Mouse (Mus musculus): Measurements from ENCODE around the gene Rab17. TPM values are rescaled to one million over a fixed set of nuclear protein-coding genes. Genes with fewer than 3 reads are reported as not detected.

The Rab17 gene
- total RNA-seq, 2 experiments from 2014 or later = not detected

DNA sequence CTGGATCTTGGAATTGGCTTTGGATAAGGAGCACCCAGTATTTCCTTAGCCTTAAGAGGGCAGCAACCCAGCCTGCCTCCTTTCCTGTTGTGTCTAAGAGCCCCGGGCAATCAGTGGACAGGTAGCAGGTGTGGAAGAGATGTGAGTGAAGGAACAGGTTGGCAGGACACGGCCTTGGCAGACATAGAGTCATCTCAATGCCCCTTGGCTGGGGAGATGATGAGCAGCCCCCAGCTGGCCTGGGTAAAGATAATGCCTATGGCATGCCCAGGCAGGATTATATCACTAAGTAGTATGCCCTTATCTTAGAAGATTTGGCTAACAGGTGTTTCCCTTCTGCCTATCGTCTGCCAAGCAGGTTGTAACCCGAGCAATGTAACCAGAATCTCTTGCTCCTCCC is 27.7 kb upstream of the Rab17 start:
- DNase-seq (ENCODE audit: low spot score in 2 of 2) = no peak

DNA sequence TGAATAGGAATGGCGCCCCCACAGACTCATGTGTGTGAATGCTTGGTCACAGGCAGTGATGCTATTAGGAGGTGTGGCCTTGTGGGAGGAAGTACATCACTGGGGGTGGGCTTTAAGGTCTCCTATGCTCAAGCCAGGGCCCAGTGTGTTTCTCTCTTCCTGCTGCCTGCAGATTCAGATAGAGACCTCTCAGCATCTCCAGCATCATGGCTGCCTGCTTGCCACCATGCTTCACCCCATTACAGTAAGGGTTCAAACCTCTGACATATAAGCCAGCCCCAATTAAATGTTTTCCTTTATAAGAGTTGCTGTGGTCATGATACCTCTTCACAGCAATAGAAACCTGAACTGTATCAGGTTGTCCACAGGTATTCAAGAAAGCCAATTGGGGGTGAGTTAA is 26.5 kb upstream of the Rab17 start:
- DNase-seq (ENCODE audit: low spot score in 2 of 2) = no peak

- no peak for DNase-seq (ENCODE audit: low spot score in 2 of 2)
Observed at GRCm38 (mm10) chr1:90981346-90981745, 11.9 kb upstream of the Rab17 start.

DNA sequence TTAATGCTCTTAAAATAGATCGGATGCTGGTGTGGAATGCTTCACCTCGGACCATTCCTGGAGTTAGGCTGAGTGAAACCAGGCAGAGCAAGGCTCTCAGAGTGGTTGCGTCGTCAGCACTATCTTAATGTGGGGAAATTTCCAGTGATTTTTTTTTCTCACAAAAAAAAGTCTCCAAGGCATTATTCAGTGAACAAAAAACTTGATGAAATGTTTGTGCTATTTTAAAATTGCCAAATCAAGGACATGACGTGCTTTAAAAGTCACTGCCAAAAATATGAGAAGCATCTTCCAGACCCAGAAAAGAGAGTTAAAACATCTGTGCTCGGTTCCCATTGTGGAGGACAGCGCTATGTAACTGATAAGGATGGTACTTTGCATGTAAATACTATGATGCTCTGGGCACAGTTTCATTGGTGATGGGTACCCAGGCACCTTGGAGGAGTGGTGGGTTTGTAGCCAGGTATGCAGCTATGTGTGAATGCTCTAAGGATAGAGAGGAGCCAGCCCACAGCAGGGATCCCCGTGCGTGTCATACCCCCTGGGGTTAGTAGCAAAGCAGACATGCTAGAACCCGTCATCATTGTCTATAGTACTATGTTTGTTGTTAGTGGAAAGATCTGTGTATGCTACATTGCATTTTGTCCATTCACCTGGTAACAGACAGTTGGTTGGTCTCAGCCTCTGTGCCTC is 11.3 kb upstream of the Rab17 start:
- no peak for DNase-seq (ENCODE audit: low spot score in 2 of 2)

GRCm38 (mm10) chr1:90975960-90976359 is 6.5 kb upstream of the Rab17 start:
- no peak for DNase-seq (ENCODE audit: low spot score in 2 of 2)

- peak; percentile 52 to 63 for DNase-seq (ENCODE audit: low spot score in 2 of 2)
Observed at GRCm38 (mm10) chr1:90974906-90975649, 5.6 kb upstream of the Rab17 start.

GRCm38 (mm10) chr1:90973574-90973911 is 4.1 kb upstream of the Rab17 start:
- DNase-seq (ENCODE audit: low spot score in 2 of 2) = no peak

DNA sequence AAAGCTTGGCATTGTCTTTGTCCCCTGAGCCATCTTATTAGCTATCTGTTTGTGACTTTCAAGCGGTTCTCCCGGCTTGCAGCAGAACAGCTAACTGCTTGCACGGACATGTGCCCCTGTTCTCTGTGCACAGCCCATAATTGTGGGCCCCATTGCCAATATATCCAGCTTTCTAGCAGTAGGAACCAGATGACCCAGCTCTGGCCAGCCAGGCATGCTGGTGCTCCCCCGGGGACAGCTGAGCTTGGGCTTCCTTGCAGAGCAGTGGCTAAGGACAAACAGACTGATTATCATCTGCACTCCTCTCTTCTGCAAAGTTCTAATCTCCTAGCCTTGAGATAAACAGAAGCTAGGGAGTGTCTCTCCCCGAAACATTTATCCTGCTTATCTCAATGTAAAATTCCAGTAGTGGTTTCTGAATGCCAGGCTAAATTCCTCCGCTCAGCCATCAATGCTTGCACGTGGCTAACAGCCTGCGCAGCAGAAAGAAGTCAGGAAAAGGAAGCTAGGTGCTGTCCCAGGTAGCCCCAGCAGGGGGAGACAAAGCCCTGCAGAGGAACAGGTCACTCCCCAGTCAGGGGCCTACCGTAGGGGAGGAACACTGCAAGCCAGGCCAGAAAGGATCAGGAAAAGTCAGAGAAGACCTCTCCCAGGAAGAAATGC is 3.6 kb upstream of the Rab17 start:
- peak; percentile 93 to 96 for DNase-seq (ENCODE audit: low spot score in 2 of 2)

DNA sequence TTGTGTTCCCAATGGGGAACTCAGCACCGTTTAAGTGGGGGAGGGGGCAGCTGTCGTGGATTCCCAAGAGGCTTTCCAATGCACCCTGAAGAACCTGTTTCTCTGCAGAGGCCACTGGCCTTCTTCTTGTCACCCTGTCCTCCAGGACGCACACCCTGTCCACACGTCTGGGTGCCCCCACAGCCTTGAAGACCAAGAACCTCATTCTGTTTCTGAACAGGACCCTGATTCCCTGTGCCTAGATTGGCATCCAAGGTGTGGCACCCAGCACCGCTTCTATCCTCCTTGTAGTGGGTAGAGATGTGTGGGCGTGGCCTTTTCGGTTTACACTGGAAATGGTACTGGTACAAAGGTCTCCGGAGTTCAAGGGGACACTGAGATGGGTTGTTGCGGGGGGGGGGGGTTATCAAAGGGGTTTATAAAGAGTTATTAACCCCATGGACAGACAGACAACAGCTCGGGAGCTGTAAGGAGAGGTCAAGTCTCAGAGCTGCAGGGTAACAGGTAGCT is 475 bp upstream of the Rab17 start:
- no peak for DNase-seq (ENCODE audit: low spot score in 2 of 2)

DNA sequence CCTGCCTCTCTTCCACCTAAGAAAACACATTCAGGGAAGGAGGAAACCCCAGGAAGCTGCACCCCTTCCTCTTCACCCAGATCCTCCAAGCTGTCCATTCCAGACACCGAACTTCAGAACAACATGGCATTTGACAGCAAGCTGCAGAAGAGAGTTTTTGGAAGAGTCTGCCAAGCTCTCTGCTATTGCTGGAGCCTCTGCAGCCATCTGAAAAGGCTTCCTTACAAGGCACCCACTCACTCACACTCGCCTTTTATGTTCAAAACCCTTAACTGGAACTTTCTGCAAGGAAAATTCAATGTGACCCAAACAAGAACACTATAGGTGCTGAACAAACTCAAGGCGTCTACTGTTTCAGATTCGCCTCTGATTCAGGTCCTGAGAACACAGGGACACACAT is 812 bp downstream of the Rab17 start:
- no peak for DNase-seq (ENCODE audit: low spot score in 2 of 2)

DNA sequence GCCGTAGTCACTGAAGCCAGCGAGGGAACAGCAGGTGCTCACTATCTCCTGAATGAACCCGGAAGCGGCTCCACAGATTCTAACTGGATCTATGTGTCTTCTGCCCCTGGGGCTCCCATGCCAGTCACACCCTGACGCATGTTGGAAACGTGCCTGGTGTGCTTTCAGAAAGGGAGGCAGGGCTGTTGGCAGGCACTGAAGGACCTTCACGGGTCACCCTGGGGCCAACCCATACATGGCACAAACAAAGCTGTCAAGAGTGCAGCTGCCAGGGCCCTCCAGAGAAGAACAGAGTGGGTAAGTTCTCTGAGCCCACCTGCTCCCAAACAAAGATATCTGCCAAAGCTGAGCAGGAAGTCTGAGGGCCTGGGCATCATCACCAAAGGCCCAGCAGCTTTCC is 1.9 kb downstream of the Rab17 start:
- DNase-seq (ENCODE audit: low spot score in 2 of 2) = no peak

DNA sequence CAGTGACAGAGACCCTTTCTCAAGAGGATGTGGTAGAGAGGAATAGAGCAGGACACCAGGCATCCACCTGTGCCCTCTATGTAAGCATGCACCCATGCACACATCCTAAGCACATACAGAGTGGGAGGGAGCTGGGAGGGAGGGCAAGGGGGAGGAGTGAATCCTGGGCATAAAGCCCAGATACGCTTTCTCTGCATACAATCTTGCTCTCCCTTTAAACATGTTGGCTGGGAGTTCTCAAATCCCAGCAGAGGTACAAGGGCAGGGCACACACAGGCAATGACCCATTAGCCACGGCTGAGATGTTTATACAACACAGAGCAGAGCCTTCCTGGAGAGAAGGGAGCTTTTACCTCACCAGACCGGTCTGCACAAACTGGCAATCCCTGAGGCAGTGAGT is 6.5 kb downstream of the Rab17 start:
- DNase-seq (ENCODE audit: low spot score in 2 of 2) = no peak

- no peak for DNase-seq (ENCODE audit: low spot score in 2 of 2)
Observed at GRCm38 (mm10) chr1:90962526-90962925, 6.9 kb downstream of the Rab17 start.

DNA sequence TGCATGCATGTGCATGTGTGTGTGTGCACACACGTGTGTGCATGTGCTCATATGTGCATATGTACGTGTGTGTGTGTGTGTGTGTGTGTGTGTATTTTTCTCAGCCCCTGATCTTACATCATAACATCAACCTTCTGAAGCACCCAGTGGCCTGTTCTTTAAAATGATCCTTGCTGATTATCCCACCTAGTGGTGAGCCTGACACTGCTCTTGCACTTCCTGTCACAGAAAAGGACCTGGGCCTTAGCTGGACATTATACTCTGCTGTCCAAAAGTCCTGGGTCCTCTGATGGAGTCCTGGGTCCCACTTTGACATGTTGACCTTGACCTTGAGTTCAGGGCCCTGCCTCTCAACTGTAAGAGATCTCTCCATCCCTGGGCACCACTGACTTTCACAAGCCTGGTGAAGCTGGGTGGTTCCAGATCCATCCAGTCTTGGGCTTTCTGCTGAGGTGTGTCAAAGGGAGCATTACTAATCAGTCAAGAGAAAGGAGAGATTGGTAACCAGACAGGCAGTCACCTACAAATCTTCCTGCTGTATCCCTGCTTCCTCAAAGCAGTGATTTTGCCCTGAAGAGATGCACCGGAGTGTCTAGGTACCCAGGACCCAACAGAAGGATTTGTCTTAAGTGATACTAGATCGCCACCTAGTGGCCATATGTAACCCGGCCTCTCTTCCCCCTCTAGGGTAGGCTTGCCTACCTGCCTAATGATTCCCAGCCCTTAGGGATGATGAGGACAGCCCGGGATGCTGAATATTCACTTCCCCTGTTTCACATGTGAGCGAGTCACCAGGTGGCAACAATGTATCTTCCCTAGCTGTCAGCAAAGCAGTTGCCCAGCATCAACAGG is 13.0 kb downstream of the Rab17 start:
- DNase-seq (ENCODE audit: low spot score in 2 of 2) = peak; percentile 60 to 82

- no peak for DNase-seq (ENCODE audit: low spot score in 2 of 2)
Observed at GRCm38 (mm10) chr1:90953688-90954087, 15.8 kb downstream of the Rab17 start.

DNA sequence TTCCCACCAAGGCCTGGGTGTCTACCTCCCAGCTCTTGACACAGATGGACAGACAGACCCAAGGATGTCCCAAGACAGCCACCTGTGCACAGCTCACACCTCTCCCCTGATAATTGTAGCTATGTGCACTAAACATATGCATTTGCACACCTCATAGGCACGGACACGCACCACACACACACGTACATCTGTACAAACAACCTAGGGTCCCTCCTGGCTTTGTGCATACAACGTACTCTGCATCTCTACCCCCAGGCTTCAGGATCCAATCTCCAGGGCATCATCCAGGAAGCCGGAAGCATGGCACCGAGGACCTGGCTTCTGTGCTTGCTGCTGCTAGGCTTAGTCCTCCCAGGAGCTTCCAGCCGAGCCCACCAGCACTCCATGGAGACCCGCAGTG is 16.7 kb downstream of the Rab17 start, which contains the start of gene Prlh:
Gene Prlh, plus strand, starts transcription at position 301 of the 400 bp plus-strand sequence.
- no peak for DNase-seq (ENCODE audit: low spot score in 2 of 2)

DNA sequence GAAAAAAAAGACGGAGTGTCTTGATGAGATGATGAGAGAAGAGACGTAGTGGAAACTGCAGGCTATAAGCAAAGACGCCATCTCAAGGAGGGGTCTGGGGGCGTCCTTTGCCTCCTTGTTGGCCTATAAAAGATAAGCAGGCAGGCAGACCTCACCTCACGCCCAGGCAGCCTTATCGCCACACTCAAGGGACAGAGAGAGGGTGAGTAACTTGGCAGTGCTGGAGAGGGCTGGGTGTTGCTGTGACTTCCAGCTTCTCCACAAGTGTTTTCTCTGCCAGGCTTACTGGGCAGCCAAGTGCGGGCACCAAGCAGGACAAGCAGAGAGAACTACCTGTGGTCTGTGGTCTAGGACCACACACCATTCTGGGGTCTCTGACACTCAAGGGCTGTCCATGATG is 17.8 kb downstream of the Rab17 start:
- DNase-seq (ENCODE audit: low spot score in 2 of 2) = no peak

GRCm38 (mm10) chr1:90949309-90949708 is 20.2 kb downstream of the Rab17 start:
- no peak for DNase-seq (ENCODE audit: low spot score in 2 of 2)

DNA sequence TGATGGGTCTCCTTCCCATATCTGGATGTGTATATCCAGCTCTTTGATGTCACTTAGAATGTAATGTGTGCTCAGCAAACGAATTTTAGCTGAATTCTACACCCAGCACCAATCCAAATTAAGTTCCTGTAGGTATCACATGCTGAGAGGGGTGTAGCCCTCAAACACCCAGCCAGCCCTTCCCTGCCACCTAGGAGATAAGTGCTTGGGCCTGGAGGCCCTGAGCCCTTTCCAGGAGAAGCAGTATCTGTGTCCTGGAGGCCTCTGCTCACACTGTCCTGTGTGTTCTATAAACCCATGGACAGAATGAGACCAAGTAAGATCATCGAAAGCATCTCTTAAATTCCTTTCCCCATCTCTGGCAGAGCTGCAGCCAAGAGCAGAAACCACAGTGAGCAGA is 22.2 kb downstream of the Rab17 start:
- no peak for DNase-seq (ENCODE audit: low spot score in 2 of 2)

GRCm38 (mm10) chr1:90945171-90945570 is 24.3 kb downstream of the Rab17 start:
- no peak for DNase-seq (ENCODE audit: low spot score in 2 of 2)

DNA sequence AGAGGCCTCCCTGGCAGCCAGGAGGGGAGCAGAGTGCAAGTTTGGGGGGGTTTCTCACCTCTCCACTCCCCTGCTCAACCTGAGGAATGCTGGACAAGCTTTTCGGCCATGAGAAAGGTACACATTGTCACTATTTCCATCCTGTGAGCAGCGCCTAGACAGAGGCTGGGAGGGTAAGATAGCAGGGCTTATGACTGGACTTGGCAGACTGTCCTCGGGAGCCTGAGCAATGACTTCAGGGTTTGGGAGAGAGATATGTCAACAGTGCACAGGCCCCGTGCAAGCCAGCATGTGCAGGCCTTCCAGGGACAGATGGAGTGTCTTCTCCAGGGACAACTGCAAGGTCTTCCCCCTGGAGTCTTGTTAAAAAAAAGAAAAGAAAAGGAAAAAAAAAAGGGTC is 29.5 kb downstream of the Rab17 start:
- DNase-seq (ENCODE audit: low spot score in 2 of 2) = no peak

Measured in layer of hippocampus, postnatal 14 days (tissue).